8 mouse cellular contexts compared by ENCODE assay signal in genomic region chr7:66688721-66689120, GRCm38 (mm10). TPM values are rescaled to one million over a fixed set of nuclear protein-coding genes. Genes with fewer than 3 reads are reported as not detected.
DNase-seq lines count a peak whose midpoint lies in the region; ATAC-seq lines count a peak whose summit lies in the region.

No protein-coding gene starts in this region.

- H3K4me2 ChIP-seq in neural tube, embryonic 11.5 days (ENCODE audit: low read depth), result peak overlapping the region; percentile 92
- peak overlapping the region; percentile 96 for H3K4me2 ChIP-seq in hindbrain, embryonic 14.5 days (replicated peaks)
- H3K4me2 ChIP-seq in midbrain, embryonic 13.5 days (replicated peaks), result peak overlapping the region; percentile 77

- H3K27ac ChIP-seq in neural tube, embryonic 11.5 days (ENCODE audit: low read depth, low read length), result no peak overlapping the region
- H3K27ac ChIP-seq in hindbrain, embryonic 14.5 days, result 0 out of 2 replicates have a peak overlapping the region, but pooled peaks have one; percentile 29
- peak overlapping the region; percentile 35; the same call in 1 of the 2 replicates for H3K27ac ChIP-seq in midbrain, embryonic 13.5 days

- WGBS in neural tube, embryonic 11.5 days, result 4% methylated on average over 5 of the region's 5 CpGs
- WGBS in hindbrain, embryonic 14.5 days, result under 1% methylated on average over 5 of the region's 5 CpGs
- 0% methylated on average over 5 of the region's 5 CpGs for WGBS in midbrain, embryonic 13.5 days

- peak overlapping the region; percentile 70 for H3K4me3 ChIP-seq in neural tube, embryonic 11.5 days (ENCODE audit: low read depth, low read length)
- H3K4me3 ChIP-seq in hindbrain, embryonic 14.5 days (replicated peaks; ENCODE audit: low read length), result peak overlapping the region; percentile 73
- peak overlapping the region; percentile 63 for H3K4me3 ChIP-seq in midbrain, embryonic 13.5 days (replicated peaks)

- H3K4me1 ChIP-seq in neural tube, embryonic 11.5 days (ENCODE audit: control insufficient read depth, insufficient read depth, low read length), result peaks cover 10% of the 10 kb centered on the region; the same call in 1 of the 2 replicates
- peaks cover 13% of the 10 kb centered on the region for H3K4me1 ChIP-seq in hindbrain, embryonic 14.5 days (replicated peaks; ENCODE audit: control insufficient read depth, insufficient read depth, low read length)
- H3K4me1 ChIP-seq in midbrain, embryonic 13.5 days (replicated peaks), result peaks cover 25% of the 10 kb centered on the region

- 0 out of 2 replicates have a peak, but pooled peaks have one; percentile 2 for ATAC-seq in cerebellum, adult (ENCODE audit: insufficient number of reproducible peaks, low FRiP score, low TSS enrichment)
- peak; percentile 7 for ATAC-seq in neural tube, embryonic 11.5 days (ENCODE audit: insufficient read depth, low FRiP score, low TSS enrichment)
- ATAC-seq in hindbrain, embryonic 14.5 days (ENCODE audit: low FRiP score), result no peak
- ATAC-seq in midbrain, embryonic 13.5 days, result no peak; the same call in 1 of the 2 replicates

- H3K36me3 ChIP-seq in neural tube, embryonic 11.5 days (ENCODE audit: control insufficient read depth, insufficient read depth, low read length), result no peaks in the 10 kb centered on the region
- peaks cover 24% of the 10 kb centered on the region for H3K36me3 ChIP-seq in hindbrain, embryonic 14.5 days (replicated peaks; ENCODE audit: control insufficient read depth, insufficient read depth)
- H3K36me3 ChIP-seq in midbrain, embryonic 13.5 days, result peaks cover 5% of the 10 kb centered on the region; the same call in 1 of the 2 replicates

- peak overlapping the region; percentile 75 for H3K9ac ChIP-seq in neural tube, embryonic 11.5 days (ENCODE audit: low read length)
- peak overlapping the region; percentile 78 for H3K9ac ChIP-seq in hindbrain, embryonic 14.5 days
- H3K9ac ChIP-seq in midbrain, embryonic 13.5 days (replicated peaks), result peak overlapping the region; percentile 79

- H3K9me3 ChIP-seq in neural tube, embryonic 11.5 days (ENCODE audit: control insufficient read depth, low read length), result no peaks in the 10 kb centered on the region
- H3K9me3 ChIP-seq in hindbrain, embryonic 14.5 days (ENCODE audit: control insufficient read depth, low read length), result no peaks in the 10 kb centered on the region
- no peaks in the 10 kb centered on the region for H3K9me3 ChIP-seq in midbrain, embryonic 13.5 days

- DNase-seq in cerebellum, postnatal 10 days, result no peak
- DNase-seq in neural tube, embryonic 11.5 days (ENCODE audit: low spot score), result peak; percentile 12
- DNase-seq in neural tube, embryonic 10.5 days (ENCODE audit: extremely low spot score, low spot score), result no peak
- DNase-seq in hindbrain, embryonic 14.5 days (ENCODE audit: low spot score), result no peak
- DNase-seq in left cerebral cortex, adult 8-10 months (ENCODE audit: low spot score in 2 of 2), result no peak
- no peak for DNase-seq in adrenal gland, postnatal 4 days (ENCODE audit: low spot score in 2 of 2)

- H3K27me3 ChIP-seq in neural tube, embryonic 11.5 days (ENCODE audit: control insufficient read depth, insufficient read depth, low read length), result no peaks in the 10 kb centered on the region
- no peaks in the 10 kb centered on the region for H3K27me3 ChIP-seq in hindbrain, embryonic 14.5 days (ENCODE audit: control insufficient read depth, insufficient read depth, low read length)
- H3K27me3 ChIP-seq in midbrain, embryonic 13.5 days, result no peaks in the 10 kb centered on the region

RNA-seq across cellular contexts. Expression of gene Asb7, which starts 0.7 kb away (rescaled TPM):
- 18.7 and 20.7 TPM in 2 replicates for polyA plus RNA-seq in neural tube, embryonic 11.5 days (2014; fragmentation: Nextera tagmentation; extraction: Ambion mirVana)
- polyA plus RNA-seq in hindbrain, embryonic 14.5 days (2014; fragmentation: Nextera tagmentation; extraction: Ambion mirVana), result 15.2 and 15.8 TPM in 2 replicates
- polyA plus RNA-seq in midbrain, embryonic 13.5 days (2015; fragmentation: Nextera tagmentation; extraction: Ambion mirVana), result 17.1 and 18.9 TPM in 2 replicates
- 10 to 100 TPM; 18.1 to 23.1 (median 20.9) TPM for total RNA-seq in left cerebral cortex, adult 8-10 months (2022)
- 10 to 100 TPM; 24.7 to 28.0 TPM for total RNA-seq in adrenal gland, postnatal 4 days (2021)

RNA-seq across cellular contexts. Expression of gene Lins1, which starts 1.0 kb away (rescaled TPM):
- 27.5 and 29.1 TPM in 2 replicates for polyA plus RNA-seq in neural tube, embryonic 11.5 days (2014; fragmentation: Nextera tagmentation; extraction: Ambion mirVana)
- 18.0 and 18.5 TPM in 2 replicates for polyA plus RNA-seq in hindbrain, embryonic 14.5 days (2014; fragmentation: Nextera tagmentation; extraction: Ambion mirVana)
- polyA plus RNA-seq in midbrain, embryonic 13.5 days (2015; fragmentation: Nextera tagmentation; extraction: Ambion mirVana), result 20.2 and 20.4 TPM in 2 replicates
- total RNA-seq in left cerebral cortex, adult 8-10 months (2022), result 10 to 100 TPM in 1 of 4 experiments, 1 to 10 TPM in 3; 8.0 to 10.0 (median 8.6) TPM
- 10 to 100 TPM in 1 of 2 experiments, 1 to 10 TPM in 1; 9.7 to 10.9 TPM for total RNA-seq in adrenal gland, postnatal 4 days (2021)

RNA-seq across cellular contexts. Expression of gene Cers3, which starts 54.6 kb away (rescaled TPM):
- 0.73 and 0.94 TPM in 2 replicates for polyA plus RNA-seq in neural tube, embryonic 11.5 days (2014; fragmentation: Nextera tagmentation; extraction: Ambion mirVana)
- polyA plus RNA-seq in hindbrain, embryonic 14.5 days (2014; fragmentation: Nextera tagmentation; extraction: Ambion mirVana), result 0.15 and 0.29 TPM in 2 replicates
- polyA plus RNA-seq in midbrain, embryonic 13.5 days (2015; fragmentation: Nextera tagmentation; extraction: Ambion mirVana), result 0.48 and 0.54 TPM in 2 replicates
- total RNA-seq in left cerebral cortex, adult 8-10 months (2022), result under 1 TPM; 0.15 to 0.66 (median 0.22) TPM
- total RNA-seq in adrenal gland, postnatal 4 days (2021), result under 1 TPM; 0.14 to 0.22 TPM

Comparison
In these comparisons a context has a peak if more than half of its experiments do, and no peak if none do; other contexts are left out.
1. ATAC-seq: peak in cerebellum, adult (single experiment) and neural tube, embryonic 11.5 days (single experiment); none in hindbrain, embryonic 14.5 days (single experiment) and midbrain, embryonic 13.5 days (single experiment).
2. Peak in every context shown above with its lines, with median percentiles within 50 percentile points of each other: H3K4me2 ChIP-seq, H3K4me3 ChIP-seq and H3K9ac ChIP-seq.